Mouse (Mus musculus): ENCODE measurements around the gene Nfix.

Nfix gene

GRCm38 (mm10) chr8:84764100-84764499, 36.0 kb downstream of the Nfix start:
- DNase-seq = peak in 1 of 2 experiments; percentile 37

GRCm38 (mm10) chr8:84760901-84761300, 39.2 kb downstream of the Nfix start:
- no peak for DNase-seq

GRCm38 (mm10) chr8:84760405-84760805, 39.7 kb downstream of the Nfix start:
- DNase-seq = peak in 1 of 2 experiments; percentile 20

DNA sequence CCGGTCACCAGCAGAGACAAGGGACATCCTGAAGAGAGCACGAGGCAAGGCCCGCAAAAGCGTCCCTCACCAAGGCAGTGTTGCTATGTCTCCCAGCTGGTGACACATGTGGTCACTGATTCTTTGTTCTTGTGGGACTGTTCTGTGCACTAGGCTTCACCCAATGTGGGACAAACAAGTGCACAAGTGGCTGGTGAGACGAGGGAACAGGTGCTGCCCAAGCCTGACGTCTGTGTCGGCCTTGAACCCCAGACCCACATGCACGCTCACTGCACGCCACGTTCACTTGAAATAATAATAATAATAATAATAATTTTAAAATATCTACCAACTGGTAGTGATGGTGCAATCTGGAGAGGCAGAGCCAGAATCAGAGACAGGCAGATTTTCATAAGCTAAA, 40.4 kb downstream of the Nfix start:
- peak in 1 of 2 experiments; percentile 18 for DNase-seq

DNA sequence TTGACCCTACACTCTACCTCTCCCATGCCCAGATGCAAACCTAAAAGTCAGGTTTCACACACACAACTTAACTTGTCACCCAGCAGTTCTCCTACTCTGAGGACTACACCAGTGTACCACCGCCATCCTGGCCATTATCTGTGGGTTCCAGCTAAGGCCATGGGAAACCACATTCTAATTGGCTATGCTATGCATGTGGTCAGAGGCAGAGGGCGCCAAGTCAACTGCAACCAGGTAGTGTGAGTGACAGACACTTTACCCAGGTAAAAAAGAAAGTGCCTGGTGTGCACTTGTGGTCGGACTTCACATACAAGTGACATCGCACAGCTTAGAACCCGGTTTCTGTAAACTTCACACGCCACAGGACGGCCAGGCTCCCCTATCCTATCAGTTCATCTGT, 41.0 kb downstream of the Nfix start:
- peak; percentile 52 to 60 for DNase-seq

DNA sequence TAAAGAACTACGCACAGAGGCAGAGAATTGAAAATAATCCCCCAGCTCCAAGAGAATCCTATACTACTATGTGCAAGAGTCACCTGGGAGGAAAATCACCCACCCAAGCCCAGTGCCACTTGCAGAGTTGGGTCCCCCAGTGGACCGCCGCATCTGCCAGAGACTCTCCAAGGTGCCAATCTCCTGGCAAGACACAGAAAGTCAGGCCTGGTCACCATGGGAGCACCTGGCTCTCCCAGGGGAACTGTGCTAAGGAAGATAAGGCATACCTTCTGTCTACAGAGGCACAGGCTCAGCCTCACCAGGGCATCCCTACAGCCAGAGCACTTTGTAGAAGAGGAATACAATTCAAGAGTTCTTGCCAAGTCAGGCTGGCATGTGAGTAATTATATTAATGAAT, 41.8 kb downstream of the Nfix start:
- no peak for DNase-seq

GRCm38 (mm10) chr8:84757501-84757900, 42.6 kb downstream of the Nfix start:
- DNase-seq = peak in 1 of 2 experiments; percentile 27

DNA sequence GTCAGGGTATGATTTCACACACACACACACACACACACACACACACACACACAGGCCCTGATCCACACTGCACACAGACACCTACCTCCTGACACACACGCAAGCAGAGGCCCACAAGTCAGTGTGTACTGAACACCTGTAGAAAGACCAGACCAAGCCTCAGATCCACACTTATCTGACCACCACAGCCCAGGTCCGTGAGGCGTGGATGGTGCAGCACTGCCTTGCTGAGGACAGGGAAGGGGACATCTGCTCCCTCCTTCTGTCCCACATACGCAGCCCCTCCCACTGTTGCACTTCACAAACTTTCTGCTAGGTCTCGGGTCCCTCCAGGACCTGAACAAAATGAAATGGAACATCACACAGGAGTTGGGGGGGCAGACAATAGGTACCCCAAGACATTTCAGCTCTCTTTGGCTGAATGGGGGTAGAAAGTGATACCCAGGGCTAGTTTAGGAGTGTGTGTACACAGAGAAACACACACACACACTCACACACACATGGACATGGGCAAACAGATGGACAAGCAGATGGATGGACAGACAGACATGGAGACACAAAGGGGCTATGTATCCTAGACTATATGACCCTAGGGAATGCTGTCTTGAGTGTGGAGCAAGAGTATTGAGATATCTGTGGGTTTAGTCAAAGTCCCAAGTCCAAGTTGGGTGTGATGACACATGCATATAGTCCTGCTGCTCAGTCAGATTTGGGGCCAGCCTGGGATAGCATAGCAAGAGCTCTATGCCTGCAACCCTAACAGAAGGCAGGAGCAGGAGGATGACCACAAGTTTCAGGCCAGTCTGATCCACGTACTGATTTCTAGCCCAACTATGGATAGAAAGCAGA, 47.2 kb downstream of the Nfix start:
- no peak for DNase-seq

GRCm38 (mm10) chr8:84749519-84749918, 50.6 kb downstream of the Nfix start:
- DNase-seq = peak in 1 of 2 experiments; percentile 16

DNA sequence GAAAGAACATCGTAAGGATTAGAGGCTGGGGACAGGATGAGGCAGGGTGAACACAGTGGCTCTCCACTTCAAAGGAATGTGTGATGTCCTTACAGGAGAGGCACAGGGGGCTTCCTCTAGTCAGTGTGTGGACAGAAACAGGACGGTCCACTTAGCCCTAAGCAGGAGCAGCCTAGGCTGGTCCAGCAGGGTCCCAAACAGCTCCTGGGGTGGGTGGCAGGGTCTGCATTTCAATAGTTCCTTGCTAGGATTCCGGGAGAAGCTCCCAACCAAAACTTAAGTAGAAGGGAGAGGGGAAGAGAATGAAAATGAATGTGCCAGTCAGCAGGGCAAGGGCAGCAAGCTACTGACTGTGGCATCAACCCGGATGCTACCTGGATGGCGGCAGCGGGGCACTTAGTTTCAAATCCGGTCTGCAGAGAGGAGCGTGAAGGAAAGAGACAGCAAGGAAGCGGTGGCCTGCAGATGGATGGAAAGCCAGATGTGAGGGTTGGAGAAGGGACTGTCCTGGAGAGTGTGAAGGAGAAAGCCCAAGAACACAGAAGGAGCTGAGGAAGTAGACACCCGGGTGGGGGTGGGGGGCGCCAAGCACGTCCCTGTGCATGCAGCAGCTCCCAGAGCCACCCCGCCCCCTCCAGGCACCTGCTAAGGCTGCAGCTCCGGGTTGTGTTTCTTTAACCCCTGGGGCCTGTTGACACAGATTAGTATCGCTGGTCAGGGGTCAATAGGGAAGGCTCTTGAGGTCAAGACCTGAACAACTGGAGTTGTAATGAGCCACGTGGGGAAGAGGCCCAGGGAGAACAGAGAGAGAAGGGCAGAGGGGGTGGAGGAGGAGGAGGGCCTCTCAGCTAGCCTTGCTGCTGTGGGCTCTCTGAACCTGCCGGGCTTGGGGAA, 54.9 kb downstream of the Nfix start:
- peak in 1 of 2 experiments; percentile 46 for DNase-seq

DNA sequence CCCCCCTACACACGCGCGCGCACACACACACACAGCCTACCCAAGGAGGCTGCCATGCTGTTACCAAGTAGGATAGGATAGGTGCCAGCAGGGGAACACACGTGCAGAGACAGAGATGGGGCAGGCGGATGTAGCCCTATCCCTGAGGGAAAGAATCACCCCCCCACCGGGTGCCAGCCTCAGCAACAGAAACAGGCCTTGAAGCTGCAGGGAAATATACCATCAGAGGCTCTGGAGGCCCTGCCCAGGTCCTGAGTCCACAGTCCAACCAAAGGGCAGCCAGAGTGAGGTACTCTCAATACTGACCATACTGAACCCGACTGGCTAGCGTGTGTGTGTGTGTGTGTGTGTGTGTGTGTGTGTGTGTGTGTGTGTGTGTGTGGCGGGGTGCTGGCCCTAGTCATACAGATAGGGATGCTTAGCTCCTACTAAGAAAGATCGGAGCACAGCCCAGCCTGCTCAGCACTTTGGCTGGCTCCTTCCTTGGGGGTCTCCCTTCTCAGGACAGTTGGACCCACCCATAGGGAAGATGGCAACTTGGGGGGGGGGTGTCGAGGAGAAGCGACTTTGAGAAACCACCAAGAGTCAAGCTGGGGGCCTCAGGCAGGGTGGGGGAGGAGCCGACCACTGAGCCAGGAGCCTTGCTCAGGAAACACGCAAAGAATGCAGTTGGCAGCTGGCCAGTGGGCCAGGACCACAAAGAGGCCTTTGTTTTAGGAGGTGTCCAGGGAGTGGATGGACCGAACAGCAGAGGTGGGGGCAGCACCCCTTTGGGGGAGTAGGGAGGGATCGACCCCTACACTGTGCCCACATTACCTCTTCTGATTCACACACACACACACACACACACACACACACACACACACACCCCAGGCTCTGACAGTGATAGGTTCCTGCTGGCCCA, 56.4 kb downstream of the Nfix start:
- peak; percentile 87 to 91 for DNase-seq

DNA sequence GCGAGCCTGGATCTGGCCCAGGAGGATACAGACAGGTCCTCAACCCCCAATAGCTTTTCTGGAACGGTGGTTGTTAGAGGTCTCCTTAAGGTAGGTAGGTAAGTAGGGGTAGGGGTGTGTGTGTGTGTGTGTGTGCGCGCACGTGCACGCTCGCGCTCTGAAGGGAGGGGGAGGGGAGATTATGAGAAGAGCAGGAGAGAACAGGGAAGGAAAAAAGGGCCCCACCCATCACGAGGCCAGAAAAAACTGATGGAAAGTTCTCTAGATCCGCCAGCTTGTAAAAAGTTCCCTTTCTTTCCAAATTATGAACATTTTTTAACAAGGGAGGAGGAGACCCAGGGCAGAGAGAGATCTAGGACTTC, 57.1 kb downstream of the Nfix start:
- no peak for DNase-seq

GRCm38 (mm10) chr8:84742171-84743053, 57.7 kb downstream of the Nfix start:
- DNase-seq = peak; percentile 70 to 83

DNA sequence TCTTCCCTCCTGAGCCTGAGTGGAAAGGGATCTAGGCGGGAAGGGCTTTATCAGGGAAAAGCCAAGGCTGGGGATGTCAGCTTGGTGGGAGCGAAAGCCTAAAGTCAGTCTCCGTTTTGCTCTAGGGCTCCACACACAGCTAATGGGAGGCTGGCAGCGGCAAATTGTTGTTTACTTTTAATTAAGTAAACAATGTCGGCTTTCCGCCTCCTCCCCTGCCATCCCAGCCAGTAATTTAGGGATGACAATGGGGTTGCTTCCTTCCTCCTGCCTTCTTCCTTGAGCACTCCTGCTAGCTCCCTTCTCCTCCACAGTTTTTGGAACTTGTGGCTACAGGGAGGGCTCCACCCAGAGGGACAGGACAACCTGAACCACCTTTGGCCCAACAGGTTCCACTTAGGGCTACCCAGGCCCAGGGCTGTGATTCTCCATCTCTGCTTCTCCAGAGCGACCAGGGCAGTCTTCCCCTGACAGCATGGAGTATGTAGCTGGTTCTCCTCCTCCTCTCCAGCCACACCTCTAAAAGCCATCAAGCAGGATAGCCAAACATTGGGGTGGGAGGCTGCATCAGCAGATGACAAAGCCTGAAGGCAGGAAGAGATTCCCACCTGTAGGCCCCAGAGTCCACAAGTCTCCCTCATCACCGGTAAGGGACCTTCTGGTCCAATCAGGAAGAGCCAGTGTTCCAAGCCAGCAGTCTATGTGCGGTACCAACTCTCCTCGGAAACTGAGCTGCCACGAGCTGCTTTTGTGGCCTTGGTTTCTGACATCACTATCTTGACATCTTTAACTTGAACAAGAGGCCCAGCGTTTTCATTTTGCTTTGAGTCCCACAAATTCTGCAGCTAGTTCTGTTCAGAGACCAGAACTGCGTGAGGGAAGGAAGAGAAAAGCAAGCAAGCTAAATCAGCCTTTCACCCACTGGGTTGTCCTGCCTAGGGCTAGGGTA, 59.0 kb downstream of the Nfix start:
- DNase-seq = peak; percentile 49 to 58

GRCm38 (mm10) chr8:84739401-84739742, 60.8 kb downstream of the Nfix start:
- DNase-seq = peak in 1 of 2 experiments; percentile 51

DNA sequence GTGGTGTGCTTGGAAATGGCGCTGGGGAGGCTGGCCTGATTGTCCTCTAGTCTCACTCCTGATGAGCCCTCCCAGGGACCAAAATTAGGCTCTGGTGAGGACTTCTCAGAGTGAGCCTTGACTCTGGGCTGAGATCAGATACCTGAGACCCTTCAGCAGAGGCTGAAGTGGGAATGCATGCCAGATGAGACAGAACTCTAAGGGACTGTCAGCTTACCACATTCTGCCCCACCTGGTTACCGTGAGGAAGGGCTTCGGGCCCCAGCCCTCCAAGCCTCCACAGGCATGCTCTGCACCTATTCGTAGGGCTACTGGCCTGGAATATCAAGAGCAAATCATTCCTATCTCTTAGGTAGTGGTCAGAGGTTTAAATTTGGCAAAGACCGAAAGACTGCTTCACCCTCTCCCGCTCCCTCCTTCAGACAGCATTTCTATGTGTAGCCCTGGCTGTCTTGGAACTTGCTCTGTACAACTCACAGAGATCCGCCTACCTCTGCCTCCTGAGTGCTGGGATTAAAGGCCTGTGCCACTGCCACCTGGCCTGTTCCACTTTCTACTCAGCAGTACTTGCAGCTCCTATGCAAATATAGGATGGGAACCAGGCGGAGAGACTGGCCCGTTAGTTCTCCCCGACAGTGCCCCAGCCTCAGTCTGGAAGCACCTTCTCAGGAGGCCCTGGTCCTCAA, 61.3 kb downstream of the Nfix start:
- DNase-seq = no peak

DNA sequence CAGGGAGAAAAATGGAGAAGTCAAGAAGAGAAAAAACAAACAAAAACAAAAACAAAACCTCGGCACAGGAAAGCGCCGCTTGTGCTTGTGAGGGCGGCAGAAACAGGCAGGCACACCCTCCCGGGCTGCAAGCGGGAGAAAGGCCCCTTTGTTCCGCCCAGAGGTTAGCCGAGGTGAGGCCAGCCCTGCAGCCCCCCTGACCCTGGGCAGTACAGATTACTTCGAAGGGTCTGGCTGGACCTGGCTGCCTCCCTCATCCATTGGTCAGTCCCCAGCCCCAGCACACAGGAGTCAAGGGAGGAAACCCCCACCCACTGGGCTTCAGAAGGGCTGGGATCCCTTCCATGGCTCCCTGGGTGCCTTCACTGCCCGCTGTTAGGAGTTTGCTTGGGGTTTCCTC, 61.9 kb downstream of the Nfix start:
- no peak for DNase-seq

- DNase-seq = peak; percentile 87 to 89
Observed at GRCm38 (mm10) chr8:84737608-84738007, 62.5 kb downstream of the Nfix start.

- DNase-seq = no peak
Observed at GRCm38 (mm10) chr8:84736521-84736920, 63.6 kb downstream of the Nfix start.

GRCm38 (mm10) chr8:84735597-84735996, 64.5 kb downstream of the Nfix start:
- DNase-seq = no peak

Data from lung, postnatal 4 days (tissue).